Mouse (Mus musculus) stomach, embryonic 14.5 days (tissue): ENCODE measurements around the gene Magt1. TPM values are rescaled to one million over a fixed set of nuclear protein-coding genes. Genes with fewer than 3 reads are reported as not detected.
"Not testable (repeated sequence)": the region's sequence is repeated elsewhere in the genome, so short reads cannot be mapped to it uniquely, and the experiment has no call there.

Experiments used
- ATAC-seq: fragments of 200-750 bp; cut with Nextera tagmentation; 2 replicates; pipeline ENCODE4 v1.8.0; 2017; ENCODE audit warnings: low read depth, moderate TSS enrichment; ENCODE audit not compliant: insufficient number of reproducible peaks, insufficient read depth, low FRiP score
- H3K27ac ChIP-seq: fragments of 300-500 bp; sonication (generic); 2 replicates; pipeline ENCODE4 v1.5.1; 2014; ENCODE audit warnings: mild to moderate bottlenecking, low read length, moderate library complexity, mixed read lengths
- H3K27me3 ChIP-seq: fragments of 300-500 bp; sonication (generic); 2 replicates; pipeline ENCODE4 v1.6.1; 2014; ENCODE audit warnings: low read length, control low read depth, mixed read lengths; ENCODE audit not compliant: control insufficient read depth, insufficient read depth
- H3K36me3 ChIP-seq: fragments of 300-500 bp; sonication (generic); 2 replicates; pipeline ENCODE4 v1.6.1; 2014; ENCODE audit warnings: mild to moderate bottlenecking, control low read depth, low read length, moderate library complexity, mixed read lengths; ENCODE audit not compliant: control insufficient read depth, insufficient read depth
- H3K4me1 ChIP-seq: fragments of 300-500 bp; sonication (generic); 2 replicates; pipeline ENCODE4 v1.6.1; 2014; ENCODE audit warnings: low read length, control low read depth, mixed read lengths; ENCODE audit not compliant: control insufficient read depth, insufficient read depth
- H3K4me2 ChIP-seq: fragments of 300-500 bp; sonication (generic); replicated peaks from 2 replicates; pipeline ENCODE4 v1.6.1; 2014; ENCODE audit warnings: low read depth, low read length, control low read depth
- H3K4me3 ChIP-seq: fragments of 300-500 bp; sonication (generic); 2 replicates; pipeline ENCODE4 v1.5.1; 2014; ENCODE audit warnings: low read depth, low read length, control low read depth
- H3K9ac ChIP-seq: fragments of 300-500 bp; sonication (generic); replicated peaks from 2 replicates; pipeline ENCODE4 v1.6.1; 2014; ENCODE audit warnings: low read depth, mild to moderate bottlenecking, control low read depth, low read length, moderate library complexity, mixed read lengths
- H3K9me3 ChIP-seq: fragments of 300-500 bp; sonication (generic); 2 replicates; pipeline ENCODE4 v1.6.1; 2016; ENCODE audit warnings: low read depth, low read length, control low read depth; ENCODE audit not compliant: control insufficient read depth
- WGBS: fragments of 180-500 bp; shearing (Covaris S2); extraction: QIAGEN DNeasy Blood & Tissue Kit; methylation state at CpG from one replicate; pipeline ENCODE4 v1.1.7; 2014; 5-methylcytosine and 5-hydroxymethylcytosine counted together
- polyA plus RNA-seq: library from polyadenylated mRNA; unstranded; fragments of >200 nt; fragmentation: Nextera tagmentation; extraction: Ambion mirVana; gene quantifications from 2 replicates; pipeline ENCODE4 v1.2.1, GENCODE M21; 2014

The Magt1 gene
- polyA plus RNA-seq, 1 experiment from 2014 or later: 68.6 TPM

DNA sequence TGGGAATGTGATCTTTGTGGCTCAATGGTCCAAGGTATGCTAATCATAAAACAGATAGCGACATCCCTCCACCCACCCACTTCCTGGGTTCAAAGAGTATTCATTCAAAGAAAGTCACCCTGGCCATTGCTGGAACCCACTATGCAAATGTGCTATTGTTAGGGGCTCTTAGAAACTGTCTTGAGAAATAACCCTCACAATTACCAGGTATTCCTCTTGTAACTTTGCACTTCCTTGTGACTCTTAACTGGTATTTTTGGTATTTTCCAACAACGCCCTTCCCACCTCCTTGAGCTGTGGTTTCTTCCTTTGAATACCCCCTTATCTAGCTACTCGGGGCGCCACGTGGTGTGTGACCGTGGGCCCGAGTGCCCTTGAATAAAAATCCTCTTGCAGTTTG lies 88.7 kb downstream of the Magt1 start:
- not testable (repeated sequence) for H3K27me3 ChIP-seq

DNA sequence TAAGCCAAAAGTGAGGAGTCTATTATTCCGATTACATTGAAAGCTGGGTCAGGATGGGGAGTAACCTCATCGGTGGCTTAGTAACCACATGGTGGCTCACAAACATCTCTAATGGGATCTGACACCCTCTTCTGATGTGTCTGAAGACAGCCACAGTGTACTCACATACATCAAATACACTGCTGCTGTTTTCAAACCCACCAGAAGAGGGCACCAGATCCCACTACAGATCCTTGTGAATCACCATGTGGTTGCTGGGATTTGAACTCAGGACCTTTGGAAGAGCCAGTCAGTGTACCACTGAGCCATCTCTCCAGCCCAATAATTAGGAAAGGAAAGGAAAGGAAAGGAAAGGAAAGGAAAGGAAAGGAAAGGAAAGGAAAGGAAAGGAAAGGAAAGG lies 90.3 kb downstream of the Magt1 start:
- Histone ChIP-seq H3K36me3 (no peaks in the 10 kb centered on the region), H3K9ac (no peak overlapping the region), H3K4me3 (no peak overlapping the region), H3K27ac (no peak overlapping the region), H3K4me2 (no peak overlapping the region), H3K27me3 (no peaks in the 10 kb centered on the region), H3K9me3 (no peaks in the 10 kb centered on the region), H3K4me1 (0 out of 2 replicates have a peak, but pooled peaks cover 3% of the 10 kb centered on the region)
- WGBS: 89% methylated on average over 2 of the region's 2 CpGs
- ATAC-seq: no peak

More for the DNA sequence above, 88.7 kb downstream of the Magt1 start:
- not testable (repeated sequence) for H3K4me2 ChIP-seq, H3K27ac ChIP-seq, ATAC-seq, H3K36me3 ChIP-seq, H3K9ac ChIP-seq, H3K9me3 ChIP-seq, H3K4me1 ChIP-seq, H3K4me3 ChIP-seq
- WGBS: 85% methylated on average over 7 of the region's 7 CpGs

Other genes with a start within 250 kb of the Magt1 start
- 0.20 and 0.35 TPM in 2 replicates for gene Fgf16, start 247.6 kb downstream of the Magt1 start, polyA plus RNA-seq
- 223 and 224 TPM in 2 replicates for gene Atrx, start 82.5 kb downstream of the Magt1 start, polyA plus RNA-seq
- gene Cox7b, start 3.8 kb upstream of the Magt1 start, polyA plus RNA-seq: 392 and 401 TPM in 2 replicates
- gene Atp7a, start 15.4 kb upstream of the Magt1 start, polyA plus RNA-seq: 39.3 and 40.2 TPM in 2 replicates
- 0.65 and 1.4 TPM in 2 replicates for gene Tlr13, start 131.3 kb upstream of the Magt1 start, polyA plus RNA-seq
- 345 and 357 TPM in 2 replicates for gene Pgk1, start 175.2 kb upstream of the Magt1 start, polyA plus RNA-seq
- gene Taf9b, start 209.3 kb upstream of the Magt1 start, polyA plus RNA-seq: 13.7 and 15.0 TPM in 2 replicates
- not detected in 2 replicates for gene Fnd3c2, start 243.5 kb upstream of the Magt1 start, polyA plus RNA-seq